Mouse (Mus musculus) embryonic stem cell, embryonic (primary cell): ENCODE data around the gene Hcrtr1.

Source experiments
- CTCF ChIA-PET, 4 experiments: fragments of 300-600 bp in 2 of 4; fragments of 350-600 bp in 2 of 4; sonication (Branson Sonifier 250); formaldehyde crosslinking; loops; one replicate each; lab custom pipeline; 2022; ENCODE audit warnings: inconsistent platforms in 2 of 4; lab: Charles Lee
- POLR2A ChIA-PET, 4 experiments: fragments of 300-600 bp in 2 of 4; fragments of 350-600 bp in 2 of 4; sonication (Branson Sonifier 250); formaldehyde crosslinking; loops; one replicate each; lab custom pipeline; 2022; ENCODE audit warnings: antibody characterized with exemption in 4 of 4, inconsistent platforms in 1 of 4; lab: Charles Lee

Gene Hcrtr1

DNA sequence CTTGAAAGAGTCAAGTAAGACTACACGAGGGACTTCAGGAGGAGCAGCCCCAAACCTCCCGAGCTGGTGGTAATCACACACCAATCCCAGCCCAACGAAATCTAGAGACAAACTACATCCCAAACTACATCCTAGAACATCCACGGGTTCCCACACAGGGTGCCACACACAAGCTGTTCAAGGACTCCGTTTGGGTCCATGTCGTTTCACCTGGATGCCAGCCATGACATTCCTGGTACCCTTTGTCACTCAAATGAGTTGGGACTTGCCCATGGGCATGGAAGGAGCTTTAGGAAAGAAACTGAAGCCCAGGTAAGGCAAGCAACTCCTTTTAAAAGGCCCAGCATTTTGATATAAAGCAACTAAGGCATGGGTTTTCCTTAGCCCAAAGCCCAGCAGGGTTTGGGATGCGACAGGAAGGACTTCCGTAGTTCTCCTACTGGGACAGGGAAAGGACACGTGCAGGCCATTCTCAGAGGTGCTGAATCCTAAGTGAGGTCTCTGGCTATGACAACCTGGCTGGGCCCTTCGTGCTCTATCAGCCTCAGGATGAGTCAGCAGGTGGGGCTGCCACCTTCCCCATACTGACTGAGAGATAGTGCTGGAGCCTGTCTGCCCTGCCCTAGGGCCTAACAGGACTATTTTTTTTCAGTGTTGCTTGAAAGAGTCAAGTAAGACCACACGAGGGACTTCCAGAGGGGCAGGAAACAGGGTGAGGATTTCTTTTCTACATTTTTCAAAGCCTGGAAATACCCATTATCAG lies 34.1 kb upstream of the Hcrtr1 start:
- ChIA-PET CTCF (interaction anchor here in 2 of 4 experiments (1.3 to 2.7 kb wide), 2 partner anchors 10 to 16 kb away, joined by 3 to 11 read pairs; no protein-coding TSS in a partner anchor), POLR2A (interaction anchor here in 2 of 4 experiments (0.5 to 2.6 kb wide), 5 partner anchors 26 to 194 kb away, joined by 3 to 17 read pairs (median 8); partner anchors contain the start of genes Fabp3 (in 1 of the 2), Gm10570 (in 1 of the 2) and Pef1 (in 1 of the 2))

DNA sequence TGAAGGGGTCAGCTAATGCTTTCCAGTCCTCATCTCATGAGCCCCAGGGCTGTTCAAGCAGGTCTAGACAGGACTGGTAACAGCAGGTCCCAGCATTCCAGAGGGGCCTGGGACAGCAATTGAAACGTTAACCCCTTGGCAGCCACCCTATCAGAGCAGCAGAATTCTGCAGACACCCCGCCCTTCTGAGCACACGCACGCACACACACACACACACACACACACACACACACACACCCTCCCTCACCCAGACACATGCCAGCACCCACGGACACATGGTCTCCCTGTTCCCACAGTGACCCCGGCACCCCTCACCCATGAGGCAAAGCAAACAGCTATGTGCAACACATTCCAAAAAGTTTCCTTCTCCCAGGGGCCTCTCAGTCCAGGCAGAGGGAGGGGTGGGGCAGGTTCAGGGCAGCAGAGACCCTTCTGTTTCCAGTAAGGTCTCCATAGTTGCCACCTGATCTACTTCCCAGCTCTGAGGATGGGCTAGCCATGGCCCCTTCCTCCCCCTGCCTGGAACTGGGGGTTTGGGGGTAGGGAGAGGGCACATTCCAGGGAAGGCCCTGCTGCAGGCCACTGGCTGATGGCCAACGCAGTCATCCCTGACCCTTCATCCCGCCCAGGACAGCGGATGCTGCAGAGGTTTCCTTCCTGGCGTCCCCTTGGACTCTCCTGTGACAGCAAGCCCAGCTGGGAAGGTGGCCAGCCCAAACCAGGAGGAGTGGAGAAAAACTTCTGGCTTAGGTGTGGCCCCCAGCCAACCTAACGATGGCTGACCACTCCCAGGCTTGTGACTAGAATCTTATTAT lies 33.0 kb upstream of the Hcrtr1 start:
- POLR2A ChIA-PET: interaction anchor here in 3 of 4 experiments (0.5 to 1.5 kb wide), 7 partner anchors 9 to 186 kb away, joined by 3 to 5 read pairs (median 3); partner anchors contain the start of gene Pef1 (in 2 of the 3)
- CTCF ChIA-PET: interaction anchor here in 2 of 4 experiments (0.6 to 1.2 kb wide), 2 partner anchors 10 to 45 kb away, joined by 3 to 4 read pairs; no protein-coding TSS in a partner anchor

DNA sequence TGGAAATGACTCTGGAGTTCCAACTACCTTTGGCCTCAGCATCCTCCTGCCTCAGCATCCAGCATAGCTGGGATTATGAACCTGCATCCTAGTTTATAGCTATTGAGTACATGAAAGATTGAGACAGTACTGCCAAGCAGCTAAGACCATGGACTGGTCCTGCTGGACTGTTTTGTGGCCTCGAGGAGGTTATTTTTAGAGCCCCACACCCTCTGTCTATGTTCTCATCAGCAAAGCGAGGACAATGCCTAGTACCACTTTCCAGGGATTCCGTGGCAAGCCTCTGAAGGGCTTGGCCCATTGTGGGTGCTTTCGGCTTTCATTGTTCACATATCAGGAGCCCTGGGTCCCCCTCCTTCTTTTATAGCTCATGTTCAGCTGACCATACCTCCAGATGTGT lies 31.2 kb upstream of the Hcrtr1 start:
- CTCF ChIA-PET: no interaction called here
- POLR2A ChIA-PET: interaction anchor here in 3 of 4 experiments (0.6 to 1.4 kb wide), 5 partner anchors 8 to 116 kb away, joined by 3 to 4 read pairs (median 3); no protein-coding TSS in a partner anchor

DNA sequence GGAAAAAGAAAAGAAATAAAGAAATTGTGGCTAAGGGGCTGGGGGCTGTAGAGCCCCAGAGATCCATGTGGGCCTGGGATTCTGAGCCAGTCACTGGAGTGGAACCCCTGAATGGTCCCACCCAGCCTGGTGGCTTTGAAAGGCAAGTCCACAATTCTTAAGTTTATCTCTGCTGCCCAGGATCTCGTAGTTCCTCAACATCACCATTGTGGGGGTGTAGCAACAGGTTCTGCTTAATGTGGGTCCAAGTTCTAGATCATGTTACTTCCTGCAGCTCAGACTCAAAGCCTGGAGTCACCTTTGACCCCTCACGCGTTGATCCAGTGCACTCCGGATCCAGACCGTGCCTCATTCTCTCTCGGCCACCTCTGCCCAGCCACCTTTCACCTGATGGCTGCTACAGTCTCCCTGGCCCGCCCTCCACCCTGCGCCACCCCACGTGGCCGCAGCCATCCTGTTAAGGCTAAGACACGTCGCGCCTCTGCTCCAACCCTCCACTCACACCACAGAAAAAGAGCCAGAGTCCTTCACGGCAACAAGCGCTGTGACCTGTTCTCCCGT lies 30.3 kb upstream of the Hcrtr1 start:
- ChIA-PET CTCF (interaction anchor here in 1 of 4 experiments (1.2 kb wide), 1 partner anchor 114 kb away, joined by 4 read pairs; no protein-coding TSS in a partner anchor), POLR2A (interaction anchor here in 2 of 4 experiments (0.7 to 0.9 kb wide), 2 partner anchors 102 to 115 kb away, joined by 3 read pairs; no protein-coding TSS in a partner anchor)

DNA sequence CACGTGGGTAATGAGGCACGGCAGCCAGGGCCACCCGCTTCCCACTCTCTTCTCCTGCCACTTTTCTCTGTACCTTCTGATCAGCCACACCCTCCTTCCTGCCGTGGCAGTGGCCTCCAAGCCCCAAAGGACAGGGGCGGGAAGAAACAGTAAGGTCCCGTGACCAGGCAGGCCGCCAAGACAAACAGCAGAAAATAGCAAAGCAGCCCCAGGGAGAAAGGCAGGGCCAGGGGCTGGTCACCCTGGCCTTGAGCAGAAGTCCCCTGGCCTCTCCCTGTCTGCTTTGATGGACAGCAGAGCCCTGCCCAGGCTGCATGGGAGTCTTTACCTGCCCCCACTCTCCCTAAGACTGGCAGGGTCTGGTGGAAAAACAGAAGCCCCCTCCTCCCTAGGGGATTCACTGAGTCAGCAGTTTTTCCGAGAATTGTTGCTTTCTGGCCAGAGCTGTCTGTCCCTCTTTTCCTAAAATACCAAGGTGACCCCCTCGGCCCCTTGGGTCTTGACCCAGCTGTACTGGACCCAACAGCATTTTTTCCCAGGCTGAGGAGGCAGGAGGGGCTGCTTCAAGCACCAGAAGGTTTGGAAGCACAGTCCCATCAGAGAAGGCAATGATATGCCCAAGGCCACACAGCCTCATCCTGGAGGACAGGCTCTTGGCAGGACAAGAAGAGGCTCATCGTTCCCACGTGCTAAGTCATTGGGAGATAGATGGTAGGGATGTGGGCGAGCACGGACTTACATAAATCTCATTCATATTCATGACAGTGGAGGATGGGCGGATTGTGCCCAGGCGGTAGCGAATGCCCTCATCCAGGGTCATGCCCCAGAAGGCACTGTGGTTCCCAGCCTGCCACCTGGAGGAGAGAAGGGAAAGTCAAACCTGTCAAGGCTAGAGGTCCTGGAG lies 29.4 kb upstream of the Hcrtr1 start:
- CTCF ChIA-PET: interaction anchor here in 1 of 4 experiments (0.7 to 1.2 kb wide), 2 partner anchors 113 to 123 kb away, joined by 3 to 4 read pairs; no protein-coding TSS in a partner anchor
- POLR2A ChIA-PET: no interaction called here

DNA sequence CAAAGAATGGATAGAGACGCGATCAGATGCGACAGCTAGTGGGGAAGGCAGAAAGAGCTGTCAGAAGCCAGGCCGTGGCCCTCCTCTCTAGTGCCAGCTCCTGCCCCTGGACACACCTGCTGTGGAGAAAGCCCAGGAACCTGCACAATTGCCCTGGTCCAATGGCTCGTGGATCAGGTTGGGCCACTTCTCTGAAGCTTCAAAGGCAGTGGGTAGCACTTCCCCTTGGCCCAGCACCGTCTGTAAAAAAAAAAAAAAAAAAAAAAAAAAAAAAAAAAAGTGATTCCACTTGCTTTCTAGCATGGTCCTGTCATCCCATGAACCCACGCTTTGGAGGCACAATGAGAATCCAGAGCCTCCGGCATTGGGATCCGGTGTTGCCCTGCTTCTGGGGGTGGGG lies 28.7 kb upstream of the Hcrtr1 start:
- CTCF ChIA-PET: interaction anchor here in 1 of 4 experiments (0.6 kb wide), 1 partner anchor 83 kb away, joined by 3 read pairs; no protein-coding TSS in a partner anchor
- POLR2A ChIA-PET: interaction anchor here in 2 of 4 experiments (0.6 to 2.8 kb wide), 4 partner anchors 66 to 968 kb away, joined by 3 to 8 read pairs (median 5); partner anchors contain the start of gene Pef1 (in 1 of the 2)

DNA sequence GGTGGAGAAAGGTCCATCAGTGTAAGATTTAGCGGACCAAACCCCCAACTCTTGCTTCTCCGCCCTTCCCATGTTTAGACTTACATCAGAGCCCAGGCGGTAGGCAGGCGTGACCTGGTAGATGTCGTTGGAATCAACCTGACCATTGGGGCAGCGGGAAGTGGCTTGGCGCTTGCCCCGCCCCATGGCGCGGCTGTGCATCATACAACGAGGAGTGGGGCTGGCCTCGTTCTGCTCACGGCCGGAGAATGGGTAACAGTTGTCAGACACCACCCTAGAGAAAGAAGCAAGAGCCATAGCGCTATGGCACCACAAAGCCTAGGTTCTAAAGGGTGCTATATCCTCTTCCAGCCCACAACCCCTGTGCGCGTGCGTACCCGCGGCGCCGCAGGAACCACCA lies 28.2 kb upstream of the Hcrtr1 start:
- ChIA-PET POLR2A (interaction anchor here in 2 of 4 experiments (0.6 to 2.8 kb wide), 6 partner anchors 32 to 968 kb away, joined by 3 to 8 read pairs (median 4); partner anchors contain the start of gene Pef1 (in 1 of the 2)), CTCF (interaction anchor here in 3 of 4 experiments (0.6 to 1.5 kb wide), 5 partner anchors 8 to 1181 kb away, joined by 3 to 5 read pairs (median 3); partner anchors contain the start of gene Tinagl1 (in 1 of the 3))

DNA sequence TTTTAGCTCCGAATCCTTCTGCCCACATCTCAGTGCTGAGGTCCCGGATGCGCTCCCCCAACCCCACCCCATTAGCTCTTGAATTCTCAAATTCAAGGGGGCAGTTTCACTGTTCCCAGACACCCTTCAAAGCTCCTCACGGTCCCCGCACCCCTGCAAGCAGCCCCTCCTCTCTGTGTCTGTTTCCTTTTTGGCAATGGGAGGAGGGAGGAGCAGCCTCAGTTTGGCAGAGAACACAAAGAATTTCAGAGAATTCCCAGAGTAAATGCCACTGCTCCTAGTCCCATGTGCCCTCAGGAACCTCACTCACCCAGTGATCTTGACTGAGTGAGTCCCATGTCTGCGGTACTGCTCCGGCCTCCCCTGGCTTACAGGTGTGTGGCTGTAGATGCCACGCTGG lies 27.4 kb upstream of the Hcrtr1 start:
- ChIA-PET POLR2A (interaction anchor here in 2 of 4 experiments (0.6 to 2.8 kb wide), 8 partner anchors 8 to 363 kb away, joined by 3 to 8 read pairs (median 4); partner anchors contain the start of genes Pef1 (in 1 of the 2) and Tinagl1 (in 1 of the 2)), CTCF (interaction anchor here in 3 of 4 experiments (0.6 to 1.5 kb wide), 6 partner anchors 9 to 1182 kb away, joined by 3 to 5 read pairs (median 3); partner anchors contain the start of gene Tinagl1 (in 1 of the 3))

DNA sequence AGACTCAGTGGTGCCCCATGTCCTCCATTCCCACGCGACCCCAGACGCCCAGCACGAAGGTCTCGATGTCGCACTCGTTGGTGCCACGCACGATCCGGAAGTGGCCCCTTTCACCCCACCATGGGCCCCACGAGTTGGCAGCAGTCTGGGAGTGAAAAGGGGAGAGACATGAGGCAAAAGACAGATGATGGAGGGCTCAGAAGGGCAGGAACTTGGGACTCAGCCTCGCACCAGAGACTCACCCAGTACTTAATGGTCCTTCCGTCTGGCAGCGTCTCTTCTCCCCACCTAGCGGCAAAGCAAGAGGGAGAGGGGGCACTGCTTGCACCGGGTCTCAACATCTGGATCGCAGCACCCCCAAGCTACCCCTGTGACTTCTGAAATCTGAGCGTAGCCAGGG lies 26.9 kb upstream of the Hcrtr1 start:
- CTCF ChIA-PET: interaction anchor here in 2 of 4 experiments (0.6 to 1.5 kb wide), 3 partner anchors 9 to 517 kb away, joined by 3 to 5 read pairs (median 3); no protein-coding TSS in a partner anchor
- POLR2A ChIA-PET: interaction anchor here in 2 of 4 experiments (0.9 to 2.8 kb wide), 6 partner anchors 9 to 139 kb away, joined by 3 to 8 read pairs (median 4); partner anchors contain the start of genes Pef1 (in 2 of the 2) and Tinagl1 (in 1 of the 2)

DNA sequence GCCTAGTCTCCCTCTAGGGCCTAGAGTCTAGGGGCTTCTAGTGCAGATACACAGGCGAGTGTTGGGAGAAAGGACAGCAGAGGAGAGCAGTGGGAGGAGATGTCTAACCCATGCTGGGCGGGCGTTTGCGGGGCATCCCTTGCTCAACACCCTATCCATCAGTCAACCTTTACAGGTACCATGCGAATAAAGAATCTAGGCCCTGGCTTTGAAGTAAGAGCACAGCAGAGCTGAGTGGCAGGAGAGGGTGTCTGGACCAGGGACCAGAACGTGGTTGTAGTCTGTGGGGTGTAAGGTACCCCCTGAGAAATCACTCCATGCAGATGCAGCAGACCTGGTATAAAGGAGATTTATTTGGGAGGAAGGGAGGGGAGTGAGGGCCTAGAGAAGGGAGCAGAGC lies 25.0 kb upstream of the Hcrtr1 start:
- CTCF ChIA-PET: interaction anchor here in 1 of 4 experiments (0.7 kb wide), 1 partner anchor 12 kb away, joined by 3 read pairs; no protein-coding TSS in a partner anchor
- POLR2A ChIA-PET: interaction anchor here in 2 of 4 experiments (0.6 to 2.1 kb wide), 2 partner anchors 16 to 369 kb away, joined by 4 to 5 read pairs; no protein-coding TSS in a partner anchor

DNA sequence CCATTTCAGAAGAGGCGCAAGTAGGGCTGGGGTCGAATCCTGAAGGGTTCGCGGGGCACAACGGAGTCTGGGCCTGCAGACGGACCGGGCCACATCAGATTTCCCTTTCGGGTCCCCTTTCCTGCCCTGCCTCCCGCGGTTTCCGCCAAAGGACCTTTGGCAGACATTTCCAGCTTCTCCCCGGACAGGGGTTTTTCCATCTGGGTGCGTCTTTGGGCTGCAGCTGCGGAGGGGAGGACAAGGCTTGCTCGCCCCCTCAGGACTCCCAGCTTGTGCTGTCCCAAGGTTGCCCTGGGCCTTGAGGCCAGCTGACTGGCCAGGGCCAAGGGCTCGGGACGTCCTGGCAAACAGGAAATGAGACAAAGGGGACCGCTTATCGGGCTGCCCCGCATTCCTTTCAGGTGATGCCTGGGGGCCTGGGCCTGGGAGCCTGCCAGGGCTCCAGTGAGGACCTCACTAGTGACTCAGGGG lies 24.3 kb upstream of the Hcrtr1 start:
- CTCF ChIA-PET: interaction anchor here in 3 of 4 experiments (0.5 to 1.9 kb wide), 10 partner anchors 10 to 372 kb away, joined by 3 to 5 read pairs (median 4); no protein-coding TSS in a partner anchor
- POLR2A ChIA-PET: interaction anchor here (0.7 to 2.1 kb wide), 9 partner anchors 8 to 441 kb away, joined by 3 to 13 read pairs (median 4); partner anchors contain the start of genes Pef1 (in 1 of the 4), Snrnp40 (in 1 of the 4), Tinagl1 (in 1 of the 4) and Zcchc17 (in 1 of the 4)

DNA sequence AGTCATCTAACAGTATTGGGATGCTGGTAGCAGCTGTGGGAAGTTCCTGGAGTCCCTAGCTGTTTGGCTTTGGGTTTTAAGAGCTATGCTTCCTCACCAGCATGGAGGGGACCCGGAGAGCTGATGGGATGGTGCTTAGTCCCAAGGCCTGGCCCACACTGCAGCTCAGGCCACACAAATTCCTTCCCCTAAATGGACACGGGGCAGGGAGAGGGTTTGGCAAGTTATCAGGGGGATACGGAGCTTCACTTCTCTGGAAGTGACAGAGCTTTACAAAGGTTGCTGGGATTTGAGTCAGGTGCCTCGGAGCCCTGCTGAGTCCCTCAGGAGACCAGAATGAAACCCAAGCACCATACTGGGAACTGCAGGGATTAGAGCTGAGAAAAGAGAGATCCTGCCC lies 22.2 kb upstream of the Hcrtr1 start:
- POLR2A ChIA-PET: interaction anchor here (0.5 to 1.6 kb wide), 7 partner anchors 20 to 124 kb away, joined by 3 to 7 read pairs (median 3); partner anchors contain the start of gene Pef1 (in 1 of the 4)
- CTCF ChIA-PET: interaction anchor here in 3 of 4 experiments (0.5 to 1.2 kb wide), 5 partner anchors 13 to 209 kb away, joined by 3 to 5 read pairs (median 3); partner anchors contain the start of gene Tinagl1 (in 1 of the 3)

DNA sequence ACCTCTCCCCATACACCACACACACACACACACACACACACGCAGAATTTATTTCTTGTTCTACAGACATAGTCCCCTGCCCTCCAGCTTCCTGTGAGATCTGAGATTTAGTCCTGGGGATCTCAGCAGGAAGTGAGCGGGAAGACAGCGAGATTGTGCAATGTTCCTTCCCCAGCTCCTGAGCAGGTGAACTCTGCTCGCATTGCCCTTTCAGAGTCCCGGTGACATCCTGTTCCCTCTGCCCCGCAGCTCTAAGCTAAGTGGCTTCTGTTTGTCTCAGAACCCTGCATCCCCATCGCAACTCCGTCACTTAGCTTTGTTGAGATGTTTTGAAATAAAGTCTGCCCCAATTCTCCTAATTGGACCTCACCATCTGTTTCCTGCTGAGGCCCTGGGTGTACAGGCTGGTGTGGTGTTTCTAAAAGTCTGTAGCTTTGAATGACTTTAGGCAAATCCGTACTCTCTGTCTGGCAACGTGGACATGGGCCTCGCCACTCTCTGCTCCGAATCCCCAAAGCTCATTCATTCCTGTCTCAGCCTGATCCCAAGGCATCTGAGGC lies 17.7 kb upstream of the Hcrtr1 start:
- ChIA-PET POLR2A (interaction anchor here in 2 of 4 experiments (0.8 to 1.3 kb wide), 5 partner anchors 8 to 55 kb away, joined by 3 read pairs; partner anchors contain the start of gene Pef1 (in 1 of the 2)), CTCF (interaction anchor here in 2 of 4 experiments (0.6 to 1.4 kb wide), 5 partner anchors 10 to 152 kb away, joined by 3 to 6 read pairs (median 3); no protein-coding TSS in a partner anchor)

DNA sequence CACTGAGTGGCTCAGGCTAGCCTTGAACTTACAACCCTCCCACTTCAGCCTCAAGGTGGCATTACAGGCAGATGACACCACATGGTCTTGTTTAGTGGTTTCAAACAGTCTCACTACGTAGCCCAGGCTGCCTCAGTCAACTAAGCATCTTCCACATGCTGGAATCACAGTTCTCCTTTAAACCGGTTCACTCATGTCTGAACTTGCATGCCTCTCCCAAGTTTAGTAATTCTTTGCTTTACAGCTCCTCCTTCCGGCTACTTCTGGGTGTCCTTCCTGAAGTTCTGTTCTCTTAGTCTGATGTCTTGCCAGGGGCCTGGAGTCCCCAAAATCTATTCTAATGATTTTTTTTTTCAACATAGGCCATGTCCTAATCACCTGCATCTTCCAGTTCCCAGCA lies 15.1 kb upstream of the Hcrtr1 start:
- CTCF ChIA-PET: no interaction called here

DNA sequence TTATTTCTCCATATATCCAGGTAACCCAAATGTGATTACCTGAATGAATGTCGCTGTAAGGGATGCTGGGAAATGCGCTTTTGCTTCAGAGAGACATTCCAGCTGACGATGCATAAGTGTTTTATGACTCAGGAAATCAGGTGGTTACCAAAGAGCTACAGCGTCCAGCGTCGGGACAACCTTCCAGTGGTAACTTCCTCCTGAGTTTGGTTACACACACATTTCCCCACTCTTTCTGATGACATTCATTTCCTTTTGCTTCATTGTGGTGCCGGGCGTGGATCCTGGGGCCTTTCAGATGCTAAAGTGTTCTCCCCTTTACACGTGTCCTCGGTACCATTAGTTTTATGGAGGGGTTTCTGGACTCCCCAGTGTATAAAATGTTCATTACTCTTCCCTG lies 9.2 kb upstream of the Hcrtr1 start:
- POLR2A ChIA-PET: interaction anchor here in 2 of 4 experiments (1.0 to 1.3 kb wide), 2 partner anchors 8 to 15 kb away, joined by 3 to 5 read pairs; no protein-coding TSS in a partner anchor
- CTCF ChIA-PET: interaction anchor here in 1 of 4 experiments (0.6 kb wide), 2 partner anchors 123 to 267 kb away, joined by 3 to 4 read pairs; no protein-coding TSS in a partner anchor

More for the DNA sequence above, 15.1 kb upstream of the Hcrtr1 start:
- POLR2A ChIA-PET: interaction anchor here in 2 of 4 experiments (1.0 to 1.6 kb wide), 3 partner anchors 47 to 165 kb away, joined by 3 to 5 read pairs (median 3); partner anchors contain the start of gene Pef1 (in 1 of the 2)
